Mouse (Mus musculus): ENCODE measurements at regions not wholly inside any gene's neighbourhood (a gene's known extent, or its start where the extent isn't known, plus 50 kb on each side); places are given as distances from the start of the nearest gene placed in this dataset.
"Not testable (repeated sequence)": the region's sequence is repeated elsewhere in the genome, so short reads cannot be mapped to it uniquely, and the experiment has no call there.

DNA sequence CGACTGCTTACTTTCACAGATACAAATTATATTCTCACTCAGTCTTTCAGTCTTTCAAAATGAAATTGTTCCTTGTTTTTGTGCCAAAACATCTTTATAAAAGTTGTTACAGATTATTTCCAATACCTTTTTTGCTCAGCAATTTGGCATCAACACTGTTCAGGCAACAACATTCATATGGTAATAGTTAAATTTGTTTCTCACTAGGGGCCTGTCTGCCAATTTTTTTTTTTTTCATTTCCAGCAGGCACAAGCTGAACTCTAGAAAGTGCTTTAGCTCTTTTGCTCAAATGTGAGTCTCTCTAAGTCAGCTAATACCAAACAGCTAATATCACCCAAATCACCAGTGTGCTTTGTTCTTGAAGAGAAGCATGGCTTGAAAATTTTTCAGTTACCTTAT, 199.4 kb downstream of the Antxr2 start:
- in situ Hi-C loops (cut with MboI, MseI) = no loop called here

DNA sequence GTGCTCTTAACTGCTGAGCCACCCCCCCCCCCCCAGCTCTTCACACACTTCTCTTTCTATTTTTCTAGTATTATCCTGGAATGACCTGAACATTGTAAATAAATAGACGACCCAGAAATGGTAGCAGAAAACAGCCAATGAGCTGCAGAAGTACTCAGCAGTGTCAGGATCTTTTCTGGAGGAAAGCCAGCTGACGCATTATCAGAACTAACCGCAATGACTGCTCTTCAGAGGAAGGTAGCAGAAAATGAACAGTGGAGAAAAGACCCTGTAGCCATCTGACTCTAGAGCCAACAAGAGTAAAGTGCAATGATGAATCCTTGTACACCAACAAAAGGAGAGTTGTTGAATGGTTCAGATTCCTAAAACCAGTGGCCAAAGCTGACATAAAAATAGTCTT, 213.4 kb downstream of the Antxr2 start:
- in situ Hi-C loops (cut with MboI, MseI) = no loop called here

DNA sequence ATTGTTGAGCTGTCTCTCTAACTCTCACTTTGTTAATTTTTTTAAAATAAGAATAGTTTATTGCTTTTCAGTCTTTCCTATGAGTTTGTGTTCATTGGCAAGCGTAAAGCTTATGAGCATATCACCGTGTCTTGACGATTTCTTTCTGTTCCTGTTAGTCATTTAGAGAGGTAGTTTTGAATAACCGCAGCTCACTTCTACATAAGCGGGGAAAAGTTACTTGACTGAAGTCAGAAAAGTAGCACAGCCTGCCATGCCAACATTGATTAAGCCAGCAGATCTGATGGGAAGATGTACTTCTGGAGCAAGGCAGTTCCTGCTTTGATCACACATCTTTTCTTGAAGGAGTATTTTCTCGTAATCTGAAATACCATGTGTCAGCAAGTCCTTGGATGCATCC, 215.5 kb downstream of the Antxr2 start:
- in situ Hi-C loops (cut with MboI, MseI) = no loop called here

DNA sequence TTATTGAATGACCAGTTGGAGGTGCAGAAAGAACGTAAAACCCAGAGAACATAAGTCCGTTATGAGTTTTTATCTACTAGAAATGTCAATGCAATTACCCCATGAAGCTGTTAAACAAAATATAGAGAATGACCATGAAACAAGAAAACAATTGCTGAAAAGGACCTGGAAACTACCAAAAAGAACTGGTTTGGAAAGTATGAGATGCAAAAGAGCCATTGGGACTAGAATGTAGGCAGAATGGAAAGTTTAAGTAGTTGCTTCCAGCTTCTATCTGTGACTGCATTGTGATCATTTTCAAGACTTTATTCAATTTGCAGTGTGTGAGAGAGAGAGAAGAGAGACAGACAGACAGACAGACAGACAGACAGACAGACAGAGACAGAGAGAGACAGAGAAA, 216.1 kb downstream of the Antxr2 start:
- in situ Hi-C loops (cut with MboI, MseI) = no loop called here

DNA sequence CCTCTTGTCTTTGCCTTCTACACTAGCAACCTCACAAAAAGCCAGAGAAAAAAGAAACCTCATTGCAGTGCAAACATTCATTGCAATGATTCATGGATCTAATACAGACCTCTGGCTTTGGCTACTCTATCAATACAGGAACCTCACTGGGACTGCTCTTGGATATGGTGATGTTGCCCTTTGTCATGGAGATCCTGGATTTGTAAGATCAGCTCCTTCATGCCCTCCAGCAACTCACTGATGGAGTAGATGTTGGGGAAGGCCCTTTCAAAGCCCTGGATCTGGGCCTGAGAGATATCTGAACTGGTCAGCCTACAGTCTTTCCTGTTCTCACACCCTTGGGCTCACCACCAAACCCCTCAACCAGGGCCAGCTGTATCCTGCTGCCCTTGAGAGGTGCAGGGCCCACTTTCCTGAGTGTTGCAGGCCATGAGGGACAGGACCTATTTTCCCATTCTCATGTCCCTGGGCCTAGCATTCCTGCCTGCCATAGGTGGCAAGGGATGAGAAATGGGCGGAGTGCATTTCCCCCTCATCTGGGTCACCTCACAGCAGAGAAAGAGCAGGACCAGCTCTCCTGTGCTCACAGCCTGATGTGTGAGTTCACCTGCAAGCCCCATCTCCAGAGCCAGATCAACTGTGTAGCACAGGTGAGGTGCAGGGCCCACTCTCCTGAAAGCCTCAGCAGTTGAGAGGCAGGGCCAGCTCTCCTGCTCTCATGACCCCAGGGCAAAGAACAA, 218.1 kb downstream of the Antxr2 start:
- in situ Hi-C loops (cut with MboI, MseI) = no loop called here

DNA sequence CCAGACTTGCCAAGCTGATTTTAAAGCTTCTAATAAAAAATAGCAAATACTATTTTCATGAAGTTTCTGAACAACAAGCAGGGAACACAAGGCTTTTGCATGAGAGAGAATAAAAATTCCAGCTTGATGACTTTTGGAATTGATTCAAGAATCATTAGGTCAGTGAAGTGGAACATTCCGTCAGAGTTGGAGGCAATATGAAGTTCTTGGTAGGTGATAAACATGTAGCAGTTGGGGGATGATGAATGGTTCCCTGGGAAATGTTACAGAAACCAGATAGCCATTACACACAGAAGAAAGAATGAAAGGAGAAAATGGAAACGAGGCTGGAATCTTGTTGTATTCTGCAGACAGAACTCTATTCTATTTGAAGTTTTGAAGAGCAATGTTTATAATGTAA, 221.8 kb downstream of the Antxr2 start:
- in situ Hi-C loops (cut with MboI, MseI) = no loop called here

DNA sequence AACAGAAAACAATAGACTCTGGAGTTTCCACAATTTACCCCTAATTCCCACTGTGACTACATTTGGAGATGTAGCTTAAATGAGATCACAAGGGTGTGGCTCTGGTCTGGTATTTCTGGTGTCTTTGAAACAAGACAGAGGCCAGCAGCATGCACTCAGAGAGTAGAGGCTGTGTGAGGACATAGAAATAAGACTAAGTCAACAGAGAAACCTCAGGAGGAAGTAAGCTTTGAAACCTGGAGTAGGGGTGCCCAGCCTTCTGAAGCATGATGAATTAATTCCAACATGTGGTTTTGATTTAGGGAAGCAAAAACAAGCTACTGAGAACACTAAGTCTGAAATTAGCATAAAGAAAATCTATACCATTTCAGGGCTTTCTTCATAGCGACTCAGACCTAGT, 223.7 kb downstream of the Antxr2 start:
- in situ Hi-C loops (cut with MboI, MseI) = no loop called here

DNA sequence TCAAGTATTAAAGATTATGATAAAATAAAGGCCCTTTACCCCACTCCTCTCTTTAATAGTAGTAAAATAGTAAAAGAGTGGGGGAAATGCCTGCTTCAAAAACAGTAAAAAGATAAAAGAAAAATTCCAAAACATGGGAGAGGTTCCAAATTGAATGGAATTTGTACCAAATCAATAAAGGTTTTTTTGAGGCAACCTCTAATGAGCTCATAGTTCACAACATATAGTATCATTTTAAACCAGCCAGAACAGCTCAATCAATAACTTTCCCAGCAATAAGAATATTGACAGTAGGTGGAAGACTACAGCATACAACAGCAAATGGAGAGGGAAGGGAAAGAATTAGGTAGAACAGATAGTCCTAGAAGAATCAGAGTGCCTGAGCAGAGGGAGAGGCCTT, 224.1 kb downstream of the Antxr2 start:
- in situ Hi-C loops (cut with MboI, MseI) = no loop called here

DNA sequence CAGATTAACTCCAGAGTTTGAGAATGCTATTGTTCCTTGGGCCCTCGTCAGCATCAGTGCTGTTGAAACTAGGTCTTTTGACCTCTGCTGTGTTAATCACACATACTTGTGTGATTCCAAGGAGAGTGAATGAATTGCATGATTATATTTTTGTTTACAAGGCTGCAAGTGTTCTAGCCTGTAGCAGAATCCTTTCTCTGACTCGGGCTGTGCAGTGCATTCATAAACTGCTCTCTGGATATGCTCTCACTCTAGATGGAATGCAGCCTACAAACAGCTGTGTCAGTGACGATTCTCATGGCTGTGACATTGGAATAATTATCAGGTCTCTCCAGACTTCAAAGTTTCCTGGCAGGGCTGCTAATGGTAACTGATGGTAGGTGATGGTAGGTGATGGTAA, 230.8 kb downstream of the Antxr2 start:
- in situ Hi-C loops (cut with MboI, MseI) = no loop called here

DNA sequence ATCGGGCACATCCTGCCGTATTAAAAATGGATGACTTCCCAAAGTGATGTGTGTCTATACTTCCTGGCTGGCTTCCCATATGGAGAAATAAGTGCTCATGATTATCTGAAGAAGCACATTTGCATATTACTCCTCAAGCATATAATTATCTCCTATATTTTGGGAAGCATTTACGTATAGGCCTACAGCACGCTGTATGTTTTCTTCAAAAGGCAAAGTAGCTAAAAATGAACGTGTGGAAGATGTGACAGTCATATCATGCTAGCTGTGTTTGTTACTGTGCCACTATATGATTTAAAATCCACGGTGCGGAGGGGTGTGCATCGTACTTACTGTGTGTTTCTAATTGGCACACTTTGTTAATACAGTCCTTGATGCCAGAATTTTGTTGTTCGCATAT, 242.7 kb downstream of the Antxr2 start:
- in situ Hi-C loops (cut with MboI, MseI) = no loop called here

DNA sequence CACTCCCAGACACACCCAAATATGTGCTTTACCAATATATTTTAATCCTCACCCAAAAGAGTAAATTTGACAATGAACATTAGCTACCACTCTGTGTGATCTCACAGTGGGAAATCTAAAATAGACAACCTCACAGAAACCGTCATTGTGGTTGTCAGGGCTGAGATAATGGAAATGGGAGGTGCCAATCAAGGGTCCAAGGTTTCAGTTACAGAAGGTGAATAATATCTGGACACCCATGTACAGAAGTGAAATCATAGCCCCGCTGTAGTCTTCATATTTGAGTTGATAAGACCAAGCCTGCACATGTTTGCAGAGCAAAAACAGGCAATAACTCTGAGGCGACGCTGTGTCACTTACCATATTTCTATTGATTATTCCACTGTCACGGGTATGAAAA, 243.8 kb downstream of the Antxr2 start:
- in situ Hi-C loops (cut with MboI, MseI) = no loop called here

DNA sequence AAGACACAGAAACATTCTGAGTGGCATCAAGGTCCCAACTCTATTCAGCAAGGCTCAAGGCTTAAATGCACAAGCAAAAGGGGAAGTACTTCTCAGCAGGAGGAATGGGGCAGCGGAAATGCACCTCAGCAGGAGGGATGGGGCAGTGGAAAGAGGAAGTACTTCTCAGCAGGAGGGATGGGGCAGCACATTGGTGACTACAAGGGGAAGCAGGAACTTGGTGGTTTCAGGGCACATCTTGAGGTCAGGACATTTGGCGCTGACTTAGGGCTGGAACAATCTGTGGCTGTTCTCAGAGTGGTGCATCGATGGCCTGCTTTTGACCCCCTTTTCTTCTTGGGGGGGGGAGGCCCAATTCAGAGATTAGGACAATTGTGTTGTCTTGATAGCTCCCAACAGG, 255.7 kb downstream of the Antxr2 start:
- in situ Hi-C loops (cut with MboI, MseI) = loop anchor here (10.0 kb wide), 1 partner anchor 350 kb away; no protein-coding TSS in a partner anchor

DNA sequence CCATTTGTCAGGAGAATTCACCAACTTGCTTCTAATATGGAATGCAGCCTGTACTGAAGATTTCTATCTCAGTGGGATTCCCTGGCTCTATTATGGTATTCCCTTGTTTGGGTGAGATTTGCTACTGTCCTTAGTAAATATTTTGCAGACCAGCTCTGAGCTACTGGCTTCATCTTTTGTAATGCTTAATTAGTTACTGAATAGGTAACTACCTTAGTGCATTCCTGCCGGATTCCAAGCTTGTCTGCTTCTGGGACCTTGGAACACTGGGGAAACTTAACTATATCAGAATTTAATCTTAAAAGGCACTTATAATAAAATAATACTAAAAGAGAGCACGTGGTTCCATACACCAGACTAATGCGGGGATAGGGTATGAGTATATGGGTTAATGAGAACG, 257.4 kb downstream of the Antxr2 start:
- in situ Hi-C loops (cut with MboI, MseI) = loop anchor here (10.0 kb wide), 1 partner anchor 351 kb away; no protein-coding TSS in a partner anchor

DNA sequence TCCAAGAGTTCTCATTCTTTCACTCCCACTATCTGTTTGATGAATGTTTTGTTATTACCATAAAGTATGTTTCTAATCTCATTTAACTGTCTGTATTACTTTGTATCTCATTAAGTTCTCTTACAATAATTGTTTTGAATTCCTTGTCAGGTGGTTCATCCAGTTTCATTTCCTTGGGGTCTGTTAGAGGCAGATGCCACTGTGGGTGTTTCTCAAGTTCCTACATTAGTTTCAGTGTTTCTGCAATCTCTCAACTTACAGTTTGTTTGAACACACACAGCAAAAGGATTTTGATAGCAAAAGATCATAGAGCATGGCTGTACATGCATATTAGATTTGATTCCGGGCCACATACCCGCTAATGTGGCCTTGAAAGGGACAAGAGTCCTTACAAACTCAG, 280.5 kb upstream of the Gk2 start:
- in situ Hi-C loops (cut with MboI, MseI) = no loop called here

DNA sequence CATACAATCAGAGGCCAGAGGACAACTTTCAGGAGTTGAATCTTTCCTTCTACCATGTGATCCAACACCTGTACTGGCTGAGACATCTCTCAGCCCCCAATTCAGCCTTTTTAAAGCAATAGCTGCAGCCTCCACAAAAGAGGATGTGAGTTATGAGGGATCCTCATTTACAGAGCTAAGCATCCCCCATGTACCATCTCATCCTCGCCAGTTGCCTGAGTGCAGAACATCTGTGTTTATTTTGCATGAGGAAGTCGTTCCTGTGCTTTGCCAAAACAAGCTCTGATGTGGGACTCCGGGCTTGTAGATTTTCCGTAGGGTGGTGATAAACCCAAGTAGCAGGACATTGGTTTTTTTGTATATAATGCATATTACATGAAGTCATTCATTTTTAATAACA, 274.1 kb upstream of the Gk2 start:
- in situ Hi-C loops (cut with MboI, MseI) = no loop called here

DNA sequence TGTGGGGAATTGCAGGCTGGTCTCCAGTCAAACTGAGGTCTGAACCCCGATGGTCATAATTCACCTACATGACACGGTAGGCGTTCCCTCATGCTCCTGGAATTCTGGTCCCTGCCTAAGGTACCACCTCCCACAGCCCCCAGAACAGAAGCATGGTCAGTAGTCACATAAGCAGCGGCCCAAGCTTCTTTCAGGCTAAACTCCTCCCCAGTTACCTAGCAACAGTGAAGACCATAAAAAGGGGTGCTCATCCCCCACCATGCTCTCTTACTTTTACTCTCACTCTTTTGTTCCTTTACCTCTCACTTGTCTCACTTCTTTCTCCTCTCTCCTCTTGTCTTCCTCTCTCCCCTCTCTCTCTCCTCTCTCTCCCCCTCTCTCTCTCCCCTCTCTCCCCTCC, 262.5 kb upstream of the Gk2 start:
- in situ Hi-C loops (cut with MboI, MseI) = not testable (repeated sequence)

DNA sequence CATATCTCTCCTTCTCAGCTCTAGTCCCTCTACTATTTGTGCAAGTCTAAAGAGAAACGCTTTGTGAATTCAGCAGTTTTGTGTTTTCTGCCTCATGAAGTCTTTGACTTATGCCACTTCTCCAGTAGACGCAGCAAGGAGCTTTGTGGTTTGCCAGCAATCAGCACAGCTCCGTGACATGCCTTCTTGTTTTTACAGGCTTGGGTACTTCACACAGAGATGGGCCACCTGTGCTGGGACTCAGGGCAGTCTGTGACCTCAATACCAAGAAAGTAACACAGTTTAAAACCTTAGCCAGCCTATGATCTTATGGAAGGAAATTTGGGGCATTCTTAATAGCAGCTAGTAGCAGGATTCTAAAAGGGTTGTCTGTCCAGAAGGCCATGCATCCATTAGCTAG, 248.4 kb upstream of the Gk2 start:
- in situ Hi-C loops (cut with MboI, MseI) = no loop called here

DNA sequence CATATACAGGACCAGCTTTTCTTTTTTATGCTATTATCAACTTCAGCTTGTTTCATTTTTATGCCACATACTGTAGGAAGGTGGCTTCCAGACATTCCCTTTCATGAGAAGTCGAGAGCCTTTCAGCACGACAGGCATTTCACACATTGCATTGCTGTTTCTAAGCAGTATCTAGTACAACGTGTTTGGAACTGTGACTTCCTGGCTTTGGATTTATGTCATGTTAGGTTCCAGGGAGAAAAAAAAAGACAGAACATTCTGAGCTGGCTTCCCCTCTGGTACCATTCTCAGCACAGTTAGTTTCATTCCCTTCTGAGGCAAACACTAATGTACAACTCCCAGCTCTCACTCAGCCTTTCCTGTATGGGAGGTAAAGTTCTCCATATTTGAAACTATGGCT, 243.7 kb upstream of the Gk2 start:
- in situ Hi-C loops (cut with MboI, MseI) = no loop called here

DNA sequence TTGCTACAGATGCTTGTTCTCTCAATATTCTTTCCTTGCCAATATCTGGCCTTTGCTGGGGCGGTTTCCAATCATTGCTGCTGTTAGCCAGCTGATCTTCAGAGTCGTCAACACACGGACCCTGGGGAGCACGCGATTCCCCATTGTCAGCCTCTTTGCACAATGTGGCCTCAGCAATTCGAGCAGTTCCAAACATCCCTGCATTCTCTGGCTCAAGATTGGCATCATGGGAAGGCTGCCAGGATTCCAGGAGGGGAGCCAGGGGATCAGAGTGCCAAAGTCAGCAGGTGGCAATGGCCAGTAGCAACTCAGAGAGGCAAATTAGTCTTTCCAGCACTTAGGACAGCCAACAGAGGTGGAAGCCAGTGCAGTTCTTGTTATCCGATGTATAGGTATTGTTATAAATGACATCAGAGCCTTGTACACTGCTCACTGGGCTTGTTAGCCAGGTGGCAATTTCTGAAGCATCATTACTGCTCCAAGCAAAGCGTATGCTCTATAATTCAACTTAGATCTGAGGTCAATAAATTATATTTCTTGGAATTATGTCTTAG, 240.8 kb upstream of the Gk2 start:
- in situ Hi-C loops (cut with MboI, MseI) = no loop called here

DNA sequence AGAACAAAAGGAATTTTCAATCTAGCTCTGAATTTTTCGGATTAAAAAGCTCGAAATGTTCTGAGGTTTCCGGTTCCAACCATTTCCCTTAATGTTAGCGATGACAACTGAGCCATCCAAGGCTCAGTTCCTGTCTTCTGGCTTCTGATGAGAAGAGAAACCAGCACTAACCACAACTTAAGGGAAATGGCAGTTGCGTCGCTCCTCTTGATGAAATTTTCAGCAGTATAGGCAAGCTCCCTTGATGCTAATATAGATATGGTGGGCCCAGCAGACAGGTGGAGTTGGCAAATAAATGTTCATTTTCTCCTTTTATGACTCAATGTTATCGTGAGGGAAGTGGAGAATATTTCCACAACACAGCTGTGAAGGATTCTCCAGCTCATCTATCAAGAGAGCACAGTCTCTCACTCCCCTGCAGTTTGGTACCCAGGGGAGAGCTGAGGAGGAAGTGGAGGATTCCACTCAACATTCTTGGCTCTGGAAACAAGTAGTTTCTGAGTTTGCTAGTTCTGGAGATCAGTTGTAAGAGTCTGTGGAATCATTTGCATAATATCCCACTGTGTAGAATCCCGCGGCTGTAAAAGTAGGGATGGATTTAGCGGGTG, 236.6 kb upstream of the Gk2 start:
- in situ Hi-C loops (cut with MboI, MseI) = no loop called here

DNA sequence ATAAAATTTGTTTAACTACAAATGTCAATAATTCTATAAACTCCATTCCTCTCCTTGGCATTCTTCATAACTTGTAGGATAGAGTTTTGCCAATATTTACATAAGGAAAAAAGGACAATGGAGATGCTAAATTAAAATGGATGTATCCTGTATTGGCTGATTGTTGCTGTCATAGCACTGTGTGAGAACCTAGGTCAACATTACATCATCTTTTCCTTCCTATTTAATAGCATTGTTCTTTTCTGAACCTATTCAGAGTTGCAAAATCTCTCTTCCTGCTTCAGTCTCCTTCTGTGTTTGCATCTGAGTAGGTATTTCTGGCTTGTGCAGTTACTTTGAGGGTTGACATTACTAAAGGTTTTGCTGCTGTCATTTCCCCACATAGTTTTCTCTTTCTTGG, 228.6 kb upstream of the Gk2 start:
- in situ Hi-C loops (cut with MboI, MseI) = no loop called here

DNA sequence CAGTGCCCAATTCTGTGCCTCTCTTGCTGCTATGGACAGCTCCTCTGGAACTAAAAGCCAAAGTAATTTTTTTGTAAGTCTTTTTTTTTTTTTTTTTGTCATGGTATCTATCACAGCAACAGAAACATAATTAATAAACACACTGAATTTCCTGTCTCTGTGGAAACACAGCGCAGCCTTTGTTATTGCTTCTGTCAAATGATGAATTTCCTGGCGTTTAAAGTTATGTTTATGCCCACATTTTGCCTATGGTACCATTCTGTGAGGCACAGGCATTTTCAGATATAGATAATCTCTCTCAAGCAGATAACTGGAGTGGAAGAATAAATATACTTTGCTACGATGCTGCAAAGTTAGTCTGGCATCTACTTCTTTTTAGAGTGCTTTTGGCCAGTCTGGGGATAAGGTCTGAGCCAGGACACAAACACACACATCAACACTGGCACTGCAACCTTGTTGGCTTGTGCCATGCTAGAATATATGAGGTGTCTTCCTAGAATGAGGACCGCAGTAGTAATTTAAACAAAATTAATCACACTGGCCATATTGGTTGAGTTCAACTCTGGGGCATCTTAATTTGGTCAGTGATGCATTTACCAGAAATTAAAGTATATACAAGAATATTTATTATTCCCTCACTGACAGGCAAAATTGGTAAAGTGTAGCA, 227.9 kb upstream of the Gk2 start:
- in situ Hi-C loops (cut with MboI, MseI) = no loop called here

DNA sequence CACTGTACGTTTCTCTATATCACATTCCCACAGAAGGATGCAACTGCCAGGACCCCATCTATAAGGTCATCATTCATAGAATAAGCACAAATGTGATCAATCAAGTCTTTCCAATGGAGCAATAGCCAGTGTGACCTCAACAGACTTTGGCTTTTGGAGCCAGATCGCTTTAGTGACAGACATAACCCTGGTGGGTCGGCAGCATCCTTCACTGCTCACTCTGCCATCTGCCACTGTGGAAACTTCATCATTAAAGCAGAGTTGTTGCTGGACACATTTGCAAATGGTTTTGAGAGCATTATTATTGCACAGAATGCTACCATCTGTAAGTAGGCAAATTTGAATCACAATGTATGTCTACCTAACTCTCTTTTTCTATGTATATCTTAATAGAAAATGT, 212.9 kb upstream of the Gk2 start:
- in situ Hi-C loops (cut with MboI, MseI) = no loop called here

All from T-helper 1 cell (primary cell).